Mouse (Mus musculus) MEL (cell line): ENCODE results near the gene Gm20696. TPM values are rescaled to one million over a fixed set of nuclear protein-coding genes. Genes with fewer than 3 reads are reported as not detected.
A peak's percentile ranks its signal among the peaks of the same experiment; 100 is the strongest.

ENCODE experiments used
- DNase-seq: peaks from one replicate; pipeline ENCODE4 v3.0.0; 2011; ENCODE audit warnings: low read depth, low spot score
- H3K27ac ChIP-seq: 2 replicates; pipeline ENCODE4 v1.5.1; 2012; ENCODE audit warnings: low read depth, mild to moderate bottlenecking, control low read depth, low read length, moderate library complexity; ENCODE audit not compliant: control insufficient read depth
- H3K27me3 ChIP-seq, 2 experiments: fragments of 150-350 bp in 1 of 2; sonication (generic) in 1 of 2; 2 replicates each; pipeline ENCODE4 v1.6.1; 2012; ENCODE audit warnings: low read length in 2 of 2, mild to moderate bottlenecking in 2 of 2, improper control_type of control experiment in 1 of 2, moderate library complexity in 1 of 2; ENCODE audit not compliant: insufficient read depth in 2 of 2, control insufficient read depth in 1 of 2
- H3K36me3 ChIP-seq, 2 experiments: 2 replicates each; pipeline ENCODE4 v1.6.1; 2012 to 2014; ENCODE audit warnings: low read length in 2 of 2, improper control_type of control experiment in 1 of 2, inconsistent platforms in 1 of 2, mild to moderate bottlenecking in 1 of 2; ENCODE audit not compliant: insufficient read depth in 2 of 2, control insufficient read depth in 1 of 2
- H3K4me1 ChIP-seq, 2 experiments: fragments of 150-350 bp in 1 of 2; sonication (generic) in 1 of 2; 2 replicates each; pipeline ENCODE4 v1.6.1; 2012; ENCODE audit warnings: low read length in 2 of 2, improper control_type of control experiment in 1 of 2, mild to moderate bottlenecking in 1 of 2; ENCODE audit not compliant: insufficient read depth in 2 of 2, control insufficient read depth in 1 of 2
- H3K4me3 ChIP-seq, 2 experiments: fragments of 150-350 bp in 1 of 2; sonication (generic) in 1 of 2; 2 replicates each; pipeline ENCODE4 v1.5.1; 2012; ENCODE audit warnings: low read depth in 2 of 2, low read length in 2 of 2, mild to moderate bottlenecking in 2 of 2, moderate library complexity in 2 of 2, control low read depth in 1 of 2, improper control_type of control experiment in 1 of 2; ENCODE audit not compliant: control insufficient read depth in 1 of 2, insufficient read depth in 1 of 2
- H3K79me2 ChIP-seq: 2 replicates; pipeline ENCODE4 v1.6.1; 2012; ENCODE audit warnings: mild to moderate bottlenecking, low read length, moderate library complexity; ENCODE audit not compliant: control insufficient read depth, poor library complexity, insufficient read depth
- H3K9ac ChIP-seq: 2 replicates; pipeline ENCODE4 v1.6.1; 2012; ENCODE audit warnings: low read depth, mild to moderate bottlenecking, control low read depth, low read length, moderate library complexity; ENCODE audit not compliant: control insufficient read depth, poor library complexity, severe bottlenecking
- H3K9me3 ChIP-seq: fragments of 150-350 bp; sonication (generic); replicated peaks from 2 replicates; pipeline ENCODE4 v1.6.1; 2012; ENCODE audit warnings: mild to moderate bottlenecking, low read length, improper control_type of control experiment, moderate library complexity; ENCODE audit not compliant: insufficient read depth
- BHLHE40 ChIP-seq: IDR thresholded peaks from 2 replicates; pipeline ENCODE4 v1.6.1; 2012; ENCODE audit warnings: low read depth, mild to moderate bottlenecking, inconsistent platforms, low read length, improper control_type of control experiment, borderline replicate concordance
- CHD2 ChIP-seq: IDR thresholded peaks from 2 replicates; pipeline ENCODE4 v1.6.1; 2011; ENCODE audit warnings: low read length, improper control_type of control experiment
- CTCF ChIP-seq, 3 experiments: IDR thresholded peaks in 2 of 3; conservative IDR thresholded peaks in 1 of 3; 2 replicates each; pipeline ENCODE4 v1.5.1; 2011 to 2012; ENCODE audit warnings: low read length in 3 of 3, low read depth in 2 of 3, mild to moderate bottlenecking in 2 of 3, improper control_type of control experiment in 1 of 3, inconsistent platforms in 1 of 3, mixed read lengths in 1 of 3, moderate library complexity in 1 of 3; ENCODE audit not compliant: control insufficient read depth in 1 of 3, insufficient read depth in 1 of 3, poor library complexity in 1 of 3, severe bottlenecking in 1 of 3
- E2F4 ChIP-seq: IDR thresholded peaks from 2 replicates; pipeline ENCODE4 v1.6.1; 2011; ENCODE audit warnings: low read depth, low read length, improper control_type of control experiment, borderline replicate concordance
- ELF1 ChIP-seq: IDR thresholded peaks from 2 replicates; pipeline ENCODE4 v1.6.1; 2014; ENCODE audit warnings: low read depth, mild to moderate bottlenecking, inconsistent platforms, low read length, improper control_type of control experiment, moderate library complexity
- EP300 ChIP-seq, 2 experiments: IDR thresholded peaks; 2 replicates each; pipeline ENCODE4 v1.6.1; 2011; ENCODE audit warnings: improper control_type of control experiment in 2 of 2, low read length in 2 of 2, low read depth in 1 of 2, mild to moderate bottlenecking in 1 of 2
- ETS1 ChIP-seq: IDR thresholded peaks from 2 replicates; pipeline ENCODE4 v1.6.1; 2012; ENCODE audit warnings: low read depth, mild to moderate bottlenecking, inconsistent platforms, low read length, improper control_type of control experiment, moderate library complexity
- GATA1 ChIP-seq: IDR thresholded peaks from 2 replicates; pipeline ENCODE4 v1.6.1; 2011; ENCODE audit warnings: low read depth, low read length, improper control_type of control experiment
- HCFC1 ChIP-seq: IDR thresholded peaks from 2 replicates; pipeline ENCODE4 v1.6.1; 2012; ENCODE audit warnings: low read depth, mild to moderate bottlenecking, inconsistent platforms, low read length, improper control_type of control experiment, moderate library complexity
- JUND ChIP-seq: IDR thresholded peaks from 2 replicates; pipeline ENCODE4 v1.6.1; 2011; ENCODE audit warnings: low read depth, mild to moderate bottlenecking, improper control_type of control experiment, low read length
- MAX ChIP-seq: IDR thresholded peaks from 2 replicates; pipeline ENCODE4 v1.6.1; 2011; ENCODE audit warnings: low read length, improper control_type of control experiment
- MXI1 ChIP-seq: IDR thresholded peaks from 2 replicates; pipeline ENCODE4 v1.6.1; 2011; ENCODE audit warnings: mild to moderate bottlenecking, low read depth, low read length, improper control_type of control experiment
- NRF1 ChIP-seq: IDR thresholded peaks from 2 replicates; pipeline ENCODE4 v1.6.1; 2014; ENCODE audit warnings: low read depth, mild to moderate bottlenecking, inconsistent platforms, low read length, improper control_type of control experiment, moderate library complexity; ENCODE audit not compliant: poor library complexity, insufficient read depth, severe bottlenecking
- RAD21 ChIP-seq: IDR thresholded peaks from 2 replicates; pipeline ENCODE4 v1.6.1; 2011; ENCODE audit warnings: mild to moderate bottlenecking, low read depth, low read length, improper control_type of control experiment
- RCOR1 ChIP-seq: IDR thresholded peaks from 2 replicates; pipeline ENCODE4 v1.6.1; 2012; ENCODE audit warnings: low read depth, mild to moderate bottlenecking, inconsistent platforms, low read length, improper control_type of control experiment
- SIN3A ChIP-seq: IDR thresholded peaks from 2 replicates; pipeline ENCODE4 v1.6.1; 2012; ENCODE audit warnings: low read length, improper control_type of control experiment, inconsistent platforms
- TAL1 ChIP-seq: IDR thresholded peaks from 2 replicates; pipeline ENCODE4 v1.6.1; 2012; ENCODE audit warnings: mild to moderate bottlenecking, inconsistent platforms, low read length, moderate library complexity, mixed read lengths
- TBP ChIP-seq: IDR thresholded peaks from 2 replicates; pipeline ENCODE4 v1.8.0; 2011; ENCODE audit warnings: low read depth, low read length, improper control_type of control experiment
- UBTF ChIP-seq: IDR thresholded peaks from 2 replicates; pipeline ENCODE4 v1.6.1; 2012; ENCODE audit warnings: low read depth, mild to moderate bottlenecking, inconsistent platforms, low read length, improper control_type of control experiment, moderate library complexity, borderline replicate concordance; ENCODE audit not compliant: insufficient read depth
- ZC3H11A ChIP-seq: IDR thresholded peaks from 2 replicates; pipeline ENCODE4 v1.6.1; 2012; ENCODE audit warnings: low read depth, mild to moderate bottlenecking, inconsistent platforms, low read length, improper control_type of control experiment
- ZNF384 ChIP-seq: IDR thresholded peaks from 2 replicates; pipeline ENCODE4 v1.6.1; 2012; ENCODE audit warnings: low read depth, mild to moderate bottlenecking, inconsistent platforms, low read length, improper control_type of control experiment
- polyA plus RNA-seq, 2 experiments: library from polyadenylated mRNA; stranded (reverse) in 1 of 2; unstranded in 1 of 2; fragments of >175 nt in 1 of 2; fragments of >200 nt in 1 of 2; gene quantifications; 2 replicates each; pipeline versions ENCODE4 v1.2.1 to v1.2.4; 2012; ENCODE audit warnings: low replicate concordance in 2 of 2, low read depth in 1 of 2; ENCODE audit not compliant: insufficient read length in 2 of 2, insufficient read depth in 1 of 2, missing spikeins in 1 of 2
- total RNA-seq: library from RNA; depleted of rRNA; stranded (reverse); fragments of 300-350 nt; gene quantifications from 2 replicates; pipeline ENCODE4 v1.2.3, GENCODE M21; 2012

Gene Gm20696
- total and polyA plus RNA-seq, 3 experiments = 0.07 to 0.39 TPM; not detected in 1

DNA sequence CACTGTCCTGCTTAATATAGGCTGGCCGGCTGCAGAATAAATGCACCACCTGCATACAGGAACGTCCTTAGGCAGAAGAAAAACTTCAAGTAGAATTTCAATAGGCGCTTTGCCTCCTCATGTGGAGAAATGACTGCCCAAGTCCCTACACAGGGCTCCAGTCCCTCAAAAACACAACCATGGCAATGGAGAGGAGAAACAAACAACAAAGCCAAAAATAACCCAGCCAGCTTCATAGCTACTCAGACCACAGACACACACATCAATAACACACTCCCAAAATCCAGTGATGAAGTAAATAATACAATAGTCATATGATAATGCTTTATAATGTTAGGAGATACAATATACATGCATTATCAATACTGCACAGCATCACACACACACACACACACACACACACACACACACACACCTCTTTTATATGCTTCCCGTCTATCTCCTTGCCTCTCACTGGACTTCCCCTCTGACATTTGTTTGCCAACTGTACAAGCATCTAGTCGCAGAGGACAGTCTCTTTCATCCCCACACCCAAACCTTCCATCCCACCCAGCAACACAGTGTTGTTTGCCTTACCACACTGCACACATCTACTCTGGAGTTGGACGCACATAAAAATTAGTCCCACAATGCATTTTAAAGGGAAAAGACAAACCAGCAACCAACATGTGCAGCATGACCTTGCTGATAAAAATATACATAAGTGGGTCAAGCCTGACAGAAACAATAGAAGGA lies 306.7 kb downstream of the Gm20696 start:
- TF ChIP-seq NRF1 (no peak), MAX (no peak), TBP (no peak), ZC3H11A (no peak), E2F4 (no peak), GATA1 (no peak), EP300 (IDR thresholded peaks at IDR 0.05; ENCODE audit: low read depth in 1 of 2, low read length in 2 of 2) (no peak), BHLHE40 (no peak), TAL1 (no peak), ETS1 (no peak), RCOR1 (no peak), UBTF (no peak), ZNF384 (no peak), HCFC1 (no peak), JUND (no peak)
- no peaks in the 10 kb centered on the region for H3K9me3 ChIP-seq
- H3K9ac ChIP-seq = no peak overlapping the region
- no peaks in the 10 kb centered on the region for H3K27me3 ChIP-seq
- no peak overlapping the region for H3K4me3 ChIP-seq
- H3K27ac ChIP-seq = no peak overlapping the region
- peaks cover 0 to 6% of the 10 kb centered on the region in 2 experiments; a peak in 2 of 4 replicates for H3K36me3 ChIP-seq
- H3K79me2 ChIP-seq = no peaks in the 10 kb centered on the region
- H3K4me1 ChIP-seq = peaks cover 8 to 12% of the 10 kb centered on the region in 2 experiments
- DNase-seq = no peak

GRCm38 (mm10) chr6:99359036-99359698 lies 307.4 kb downstream of the Gm20696 start:
- Histone ChIP-seq H3K79me2 (no peaks in the 10 kb centered on the region), H3K27me3 (no peaks in the 10 kb centered on the region), H3K9me3 (no peaks in the 10 kb centered on the region), H3K4me1 (peaks cover 8 to 12% of the 10 kb centered on the region in 2 experiments), H3K36me3 (peaks cover 0 to 6% of the 10 kb centered on the region in 2 experiments; a peak in 2 of 4 replicates), H3K4me3 (no peak overlapping the region), H3K9ac (no peak overlapping the region), H3K27ac (no peak overlapping the region)
- TF ChIP-seq GATA1 = peak; percentile 31; the same call in 1 of the 2 replicates
- TF ChIP-seq MXI1 = no peak
- TF ChIP-seq ELF1 = 0 out of 2 replicates have a peak, but pooled peaks have one; percentile 7
- TF ChIP-seq RCOR1 = peak; percentile 84
- no peak for TF ChIP-seq CTCF (IDR thresholded peaks at IDR 0.05 in 2 of 3, conservative IDR thresholded peaks at IDR 0.05 in 1 of 3; ENCODE audit: control insufficient read depth in 1 of 3, insufficient read depth in 1 of 3, low read depth in 2 of 3, low read length in 3 of 3, poor library complexity in 1 of 3, severe bottlenecking in 1 of 3)
- TF ChIP-seq NRF1 = no peak
- no peak for TF ChIP-seq CHD2
- TF ChIP-seq JUND = no peak
- no peak for TF ChIP-seq ZNF384
- no peak for TF ChIP-seq RAD21
- no peak for TF ChIP-seq TBP
- no peak for TF ChIP-seq SIN3A
- peak; percentile 12 for DNase-seq
